Mouse (Mus musculus) heart, embryonic 11.5 days (tissue): ENCODE data around the gene Art4. TPM values are rescaled to one million over a fixed set of nuclear protein-coding genes. Genes with fewer than 3 reads are reported as not detected.
A peak's percentile ranks its signal among the peaks of the same experiment; 100 is the strongest.

Experiments used
- ATAC-seq: fragments of 200-750 bp; cut with Nextera tagmentation; replicated peaks from 2 replicates; pipeline ENCODE4 v1.8.0; 2017; ENCODE audit warnings: moderate library complexity; ENCODE audit not compliant: insufficient number of reproducible peaks, low FRiP score, low TSS enrichment
- H3K27ac ChIP-seq: fragments of 300-500 bp; sonication (generic); 2 replicates; pipeline ENCODE4 v1.5.1; 2014; ENCODE audit warnings: mild to moderate bottlenecking, low read depth, low read length
- H3K27me3 ChIP-seq: fragments of 300-500 bp; sonication (generic); 2 replicates; pipeline ENCODE4 v1.6.1; 2014; ENCODE audit warnings: mild to moderate bottlenecking, low read length, mixed read lengths; ENCODE audit not compliant: control insufficient read depth, insufficient read depth
- H3K36me3 ChIP-seq: fragments of 300-500 bp; sonication (generic); 2 replicates; pipeline ENCODE4 v1.6.1; 2014; ENCODE audit warnings: mild to moderate bottlenecking, low read length, moderate library complexity, mixed read lengths; ENCODE audit not compliant: control insufficient read depth, insufficient read depth
- H3K4me1 ChIP-seq: fragments of 300-500 bp; sonication (generic); 2 replicates; pipeline ENCODE4 v1.6.1; 2014; ENCODE audit warnings: low read length; ENCODE audit not compliant: control insufficient read depth, insufficient read depth
- H3K4me2 ChIP-seq: fragments of 300-500 bp; sonication (generic); 2 replicates; pipeline ENCODE4 v1.6.1; 2014; ENCODE audit warnings: mild to moderate bottlenecking, moderate library complexity
- H3K4me3 ChIP-seq: fragments of 300-500 bp; sonication (generic); 2 replicates; pipeline ENCODE4 v1.5.1; 2014; ENCODE audit warnings: low read depth, low read length
- H3K9ac ChIP-seq: fragments of 300-500 bp; sonication (generic); 2 replicates; pipeline ENCODE4 v1.6.1; 2014; ENCODE audit warnings: mild to moderate bottlenecking, low read depth, low read length, moderate library complexity
- H3K9me3 ChIP-seq: fragments of 300-500 bp; sonication (generic); replicated peaks from 2 replicates; pipeline ENCODE4 v1.6.1; 2016; ENCODE audit warnings: low read length; ENCODE audit not compliant: control insufficient read depth
- WGBS: fragments of 180-500 bp; shearing (Covaris S2); extraction: QIAGEN DNeasy Blood & Tissue Kit; methylation state at CpG from one replicate; pipeline ENCODE4 v1.1.7; 2014; ENCODE audit not compliant: insufficient replicate concordance; 5-methylcytosine and 5-hydroxymethylcytosine counted together
- microRNA-seq: library from miRNA; unstranded; fragments of <30 nt; microRNA quantifications from one replicate; pipeline ENCODE4, GENCODE M21; 2016; ENCODE audit warnings: borderline number of aligned reads
- polyA plus RNA-seq: library from polyadenylated mRNA; unstranded; fragments of >200 nt; fragmentation: Nextera tagmentation; extraction: Ambion mirVana; gene quantifications from 2 replicates; pipeline ENCODE4 v1.2.1, GENCODE M21; 2014

Gene Art4
- polyA plus RNA-seq, 1 experiment from 2014 or later, result 13.2 TPM

DNA sequence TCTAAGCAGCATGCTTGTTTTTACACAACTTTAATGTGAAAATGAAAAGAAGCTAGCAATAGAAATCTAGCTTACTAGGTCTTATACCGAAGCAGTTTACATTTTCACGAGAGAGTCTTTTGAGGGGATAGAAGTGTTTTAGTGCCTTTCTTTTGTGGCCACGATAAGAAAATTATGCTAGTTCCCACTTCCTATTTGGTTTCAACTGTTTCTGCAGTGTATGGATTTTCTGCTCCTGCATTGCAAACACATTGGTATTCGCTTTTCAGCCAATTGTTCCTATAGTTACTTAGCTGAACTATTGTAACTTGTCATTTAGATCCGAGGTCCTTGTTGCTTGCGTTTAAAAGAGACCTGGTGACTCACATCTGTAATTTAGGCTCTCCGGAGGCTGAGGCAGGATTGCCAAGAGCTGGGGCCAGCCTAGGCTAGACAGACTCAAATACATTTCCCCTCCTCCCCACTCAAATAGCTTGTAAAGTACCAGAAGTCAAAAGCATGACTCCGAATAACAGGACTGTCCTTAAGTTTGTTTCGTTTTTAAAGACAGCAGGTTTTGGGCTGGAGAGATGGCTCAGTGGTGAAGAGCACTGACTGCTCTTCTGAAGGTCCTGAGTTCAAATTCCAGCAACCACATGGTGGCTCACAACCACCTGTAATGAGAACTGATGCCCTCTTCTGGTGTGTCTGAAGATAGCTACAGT, 52.7 kb downstream of the Art4 start:
- H3K36me3 ChIP-seq, result no peaks in the 10 kb centered on the region
- peak overlapping the region; percentile 100 for H3K27ac ChIP-seq
- H3K27me3 ChIP-seq, result no peaks in the 10 kb centered on the region
- no peak for ATAC-seq
- no peaks in the 10 kb centered on the region for H3K9me3 ChIP-seq
- H3K4me2 ChIP-seq, result peak overlapping the region; percentile 95
- H3K4me1 ChIP-seq, result peaks cover 11% of the 10 kb centered on the region
- peak overlapping the region; percentile 99 for H3K9ac ChIP-seq
- H3K4me3 ChIP-seq, result peak overlapping the region; percentile 75
- WGBS, result 32% methylated on average over 9 of the region's 9 CpGs

DNA sequence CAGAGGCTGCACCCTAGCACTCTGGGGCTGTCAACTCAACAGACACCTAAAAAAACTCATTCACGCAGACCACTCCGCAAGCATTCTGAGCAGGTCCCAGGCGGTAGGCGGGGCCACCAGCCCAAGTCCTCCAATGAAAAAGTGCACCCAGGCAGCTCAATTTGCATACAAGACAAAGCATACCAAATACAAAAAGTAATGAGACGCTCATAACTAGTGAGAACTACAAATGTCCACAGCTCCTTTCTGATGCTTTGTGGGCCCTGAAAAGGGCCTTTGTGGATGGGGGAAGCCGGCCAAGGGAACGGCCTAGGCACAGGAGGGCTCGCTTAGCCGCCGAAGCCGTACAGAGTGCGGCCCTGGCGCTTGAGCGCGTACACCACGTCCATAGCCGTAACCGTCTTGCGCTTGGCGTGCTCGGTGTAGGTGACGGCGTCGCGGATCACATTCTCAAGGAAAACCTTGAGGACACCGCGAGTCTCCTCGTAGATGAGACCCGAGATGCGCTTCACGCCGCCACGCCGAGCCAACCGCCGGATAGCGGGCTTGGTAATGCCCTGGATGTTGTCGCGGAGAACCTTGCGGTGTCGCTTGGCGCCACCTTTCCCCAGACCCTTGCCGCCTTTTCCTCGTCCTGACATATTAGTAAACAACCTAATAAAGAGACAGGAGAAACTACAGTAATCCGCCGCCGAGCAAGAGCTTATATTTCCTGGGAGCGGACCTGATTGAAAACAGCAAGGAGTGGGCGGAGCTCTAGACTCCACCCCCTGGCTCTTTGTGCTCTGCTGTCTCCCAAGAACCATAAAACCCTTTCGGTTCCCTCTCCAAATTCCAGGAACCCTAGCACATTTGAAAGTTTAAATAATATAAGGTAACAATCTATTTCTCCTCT, 53.5 kb downstream of the Art4 start, which contains the start of gene Hist4h4:
Hist4h4 (minus strand) TSS at position 677 of the 895 bp plus-strand sequence.
- Histone ChIP-seq H3K4me2 (peak within 1 kb of the TSS; percentile 95), H3K36me3 (no peaks in the 10 kb centered on the region), H3K9me3 (no peaks in the 10 kb centered on the region), H3K27ac (peak within 1 kb of the TSS; percentile 100), H3K27me3 (no peaks in the 10 kb centered on the region), H3K4me3 (peak within 1 kb of the TSS; percentile 75), H3K4me1 (peaks cover 3% of the 10 kb centered on the region), H3K9ac (peak within 1 kb of the TSS; percentile 99)
- peak; percentile 73 for ATAC-seq
- under 1% methylated on average over 50 of the region's 50 CpGs for WGBS

DNA sequence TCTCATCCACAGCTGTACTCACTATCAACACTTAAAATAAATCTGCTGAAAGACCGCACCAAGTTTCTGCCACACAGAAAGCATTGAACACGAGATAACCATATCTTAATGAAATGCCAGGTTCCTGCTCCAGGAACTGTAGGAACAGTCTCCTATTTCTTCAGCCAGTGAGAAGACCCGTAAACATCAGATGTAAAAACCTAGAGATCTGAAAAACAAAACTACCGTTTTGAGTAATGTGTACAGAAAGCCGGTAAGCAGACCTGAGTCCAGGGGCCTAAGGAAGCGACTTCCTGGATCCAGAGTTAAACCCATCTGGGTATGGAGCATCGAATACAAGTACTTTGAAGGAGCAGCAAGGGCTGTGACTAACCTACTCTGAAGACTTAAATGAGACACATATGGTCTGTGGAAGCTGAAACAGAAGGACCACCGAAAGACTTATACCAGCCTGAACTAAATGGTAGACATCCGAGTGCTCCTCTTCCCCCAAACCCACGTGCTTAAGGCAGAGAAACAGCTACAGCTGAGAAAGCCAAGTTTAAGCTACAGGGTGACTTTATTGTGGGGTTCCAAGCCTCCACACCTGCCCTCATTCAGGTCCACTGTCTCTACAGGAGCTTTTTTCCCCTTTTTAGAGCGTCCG, 54.3 kb downstream of the Art4 start:
- no peak for ATAC-seq
- peak overlapping the region; percentile 99 for H3K9ac ChIP-seq
- H3K4me2 ChIP-seq, result peak overlapping the region; percentile 95
- no peaks in the 10 kb centered on the region for H3K36me3 ChIP-seq
- no peaks in the 10 kb centered on the region for H3K9me3 ChIP-seq
- H3K4me1 ChIP-seq, result peaks cover 3% of the 10 kb centered on the region
- peak overlapping the region; percentile 75 for H3K4me3 ChIP-seq
- 11% methylated on average over 12 of the region's 12 CpGs for WGBS
- no peaks in the 10 kb centered on the region for H3K27me3 ChIP-seq
- peak overlapping the region; percentile 100 for H3K27ac ChIP-seq

DNA sequence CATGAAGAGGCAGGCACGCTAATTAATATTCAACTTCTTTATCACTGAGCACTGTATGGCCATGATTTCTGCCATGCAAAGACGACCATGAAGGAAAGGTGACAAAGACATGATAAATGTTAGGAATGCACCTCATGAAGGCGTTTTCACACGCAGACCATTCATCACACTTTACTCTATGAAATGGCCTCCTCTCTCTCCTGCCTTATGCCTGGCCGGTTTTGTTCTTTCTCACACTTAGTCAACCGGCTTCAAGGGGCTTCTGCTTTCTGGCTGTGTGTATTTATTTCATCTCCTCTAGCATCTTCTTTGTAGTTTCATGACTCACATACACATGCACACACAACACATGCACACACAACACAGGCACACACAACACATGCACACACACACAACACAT, 56.3 kb downstream of the Art4 start:
- no peak overlapping the region for H3K4me2 ChIP-seq
- WGBS, result 76% methylated on average over 6 of the region's 6 CpGs
- H3K4me3 ChIP-seq, result no peak overlapping the region
- no peaks in the 10 kb centered on the region for H3K36me3 ChIP-seq
- H3K27ac ChIP-seq, result no peak overlapping the region
- no peak overlapping the region for H3K9ac ChIP-seq
- H3K4me1 ChIP-seq, result peaks cover 3% of the 10 kb centered on the region
- no peaks in the 10 kb centered on the region for H3K27me3 ChIP-seq
- no peaks in the 10 kb centered on the region for H3K9me3 ChIP-seq
- ATAC-seq, result no peak

DNA sequence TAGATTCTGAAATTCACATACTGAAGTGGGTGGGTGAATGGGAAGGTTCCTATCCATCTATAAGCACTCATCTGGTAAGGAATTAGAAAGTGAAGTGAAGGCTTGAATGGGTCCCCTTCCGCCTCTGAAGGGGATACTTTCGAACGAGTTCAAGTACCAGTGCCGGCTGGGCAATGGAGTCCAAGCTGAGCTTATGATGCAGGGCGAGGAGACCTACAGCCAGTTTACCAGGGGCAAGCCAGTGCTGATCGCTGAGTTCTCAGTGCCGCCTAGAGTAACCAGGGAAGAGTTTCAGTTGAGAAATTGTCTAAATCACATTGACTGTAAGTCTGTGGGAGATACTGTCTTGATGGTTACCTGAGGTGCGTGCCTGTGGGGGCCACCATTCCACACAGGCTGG, 56.8 kb downstream of the Art4 start:
- Histone ChIP-seq H3K9ac (no peak overlapping the region), H3K36me3 (no peaks in the 10 kb centered on the region), H3K9me3 (no peaks in the 10 kb centered on the region), H3K4me1 (peaks cover 3% of the 10 kb centered on the region), H3K27me3 (no peaks in the 10 kb centered on the region), H3K27ac (no peak overlapping the region), H3K4me3 (no peak overlapping the region), H3K4me2 (no peak overlapping the region)
- no peak for ATAC-seq
- 85% methylated on average over 8 of the region's 8 CpGs for WGBS

Small RNA genes within 50 kb of the gene (microRNA-seq; reads per million reads assigned to microRNA genes)
- not detected for gene Gm44364

Other genes starting within 250 kb of the Art4 start
- gene Plbd1, start 195.8 kb downstream of the Art4 start, polyA plus RNA-seq, result 5.3 and 5.4 TPM in 2 replicates
- gene Gucy2c, start 76.0 kb downstream of the Art4 start, polyA plus RNA-seq, result 0.11 TPM in 1 of 2 replicates, not detected in the other
- 0.17 and 0.51 TPM in 2 replicates for gene Hist4h4, start 53.3 kb downstream of the Art4 start, polyA plus RNA-seq
- gene H2afj, start 49.5 kb downstream of the Art4 start, polyA plus RNA-seq, result 81.7 and 91.1 TPM in 2 replicates
- 1.6 and 2.1 TPM in 2 replicates for gene BC049715, start 30.1 kb downstream of the Art4 start, polyA plus RNA-seq
- gene Wbp11, start 29.5 kb downstream of the Art4 start, polyA plus RNA-seq, result 93.5 and 107 TPM in 2 replicates
- gene Smco3, start 22.3 kb downstream of the Art4 start, polyA plus RNA-seq, result not detected in 2 replicates
- 73.6 and 75.1 TPM in 2 replicates for gene Mgp, start 18.1 kb upstream of the Art4 start, polyA plus RNA-seq
- 1.3 and 1.5 TPM in 2 replicates for gene Erp27, start 64.4 kb upstream of the Art4 start, polyA plus RNA-seq
- 0.43 TPM in 1 of 2 replicates, not detected in the other for gene Pde6h, start 66.1 kb upstream of the Art4 start, polyA plus RNA-seq
- gene Arhgdib, start 84.2 kb upstream of the Art4 start, polyA plus RNA-seq, result 115 and 128 TPM in 2 replicates